Mouse (Mus musculus) CH12.LX (cell line): ENCODE measurements around the gene Sec31a. TPM values are rescaled to one million over a fixed set of nuclear protein-coding genes. Genes with fewer than 3 reads are reported as not detected.

Source experiments
- DNase-seq: peaks from one replicate; pipeline ENCODE4 v3.0.0-alpha.2; 2013; ENCODE audit errors: extremely low read depth
- H3K27ac ChIP-seq: 2 replicates; pipeline ENCODE4 v1.5.1; 2012; ENCODE audit warnings: low read depth, mild to moderate bottlenecking, control low read depth, moderate library complexity; ENCODE audit not compliant: insufficient read depth
- H3K27me3 ChIP-seq: replicated peaks from 2 replicates; pipeline ENCODE3; 2012; ENCODE audit warnings: inconsistent platforms
- H3K36me3 ChIP-seq, 2 experiments: replicated peaks in 1 of 2; 2 replicates each; pipeline versions ENCODE3 to v1.6.1; 2012; ENCODE audit warnings: inconsistent platforms in 1 of 2, low read length in 1 of 2, mild to moderate bottlenecking in 1 of 2, mixed read lengths in 1 of 2, moderate library complexity in 1 of 2; ENCODE audit not compliant: control insufficient read depth in 1 of 2, insufficient read depth in 1 of 2
- H3K4me1 ChIP-seq, 2 experiments: 2 replicates each; pipeline ENCODE4 v1.6.1; 2012; ENCODE audit warnings: inconsistent platforms in 1 of 2, moderate library complexity in 1 of 2; ENCODE audit not compliant: insufficient read depth in 2 of 2, control insufficient read depth in 1 of 2
- H3K4me2 ChIP-seq: 2 replicates; pipeline ENCODE4 v1.6.1; 2012; ENCODE audit warnings: low read depth, mild to moderate bottlenecking, control low read depth; ENCODE audit not compliant: poor library complexity, insufficient read depth, severe bottlenecking
- H3K4me3 ChIP-seq, 3 experiments: fragments of 150-350 bp in 1 of 3; sonication (generic) in 1 of 3; replicated peaks in 1 of 3; 2 replicates each; pipeline versions ENCODE3 to v1.5.1; 2011 to 2012; ENCODE audit warnings: low read depth in 2 of 3, low read length in 2 of 3, mild to moderate bottlenecking in 2 of 3, moderate library complexity in 2 of 3, control low read depth in 1 of 3, improper control_type of control experiment in 1 of 3, inconsistent platforms in 1 of 3, mixed read lengths in 1 of 3; ENCODE audit not compliant: poor library complexity in 1 of 3
- H3K79me2 ChIP-seq: replicated peaks from 2 replicates; pipeline ENCODE4 v1.6.1; 2012; ENCODE audit warnings: mild to moderate bottlenecking, moderate library complexity; ENCODE audit not compliant: control insufficient read depth, poor library complexity, insufficient read depth, severe bottlenecking; ENCODE audit errors: extremely low read depth
- H3K9ac ChIP-seq: 2 replicates; pipeline ENCODE4 v1.6.1; 2012; ENCODE audit warnings: low read depth, mild to moderate bottlenecking, control low read depth, moderate library complexity; ENCODE audit not compliant: insufficient read depth
- H3K9me3 ChIP-seq: replicated peaks from 2 replicates; pipeline ENCODE3; 2012; ENCODE audit warnings: low read length, inconsistent platforms, mixed read lengths
- BHLHE40 ChIP-seq: IDR thresholded peaks from 2 replicates; pipeline ENCODE4 v1.6.1; 2011; ENCODE audit warnings: mild to moderate bottlenecking, low read depth, low read length, improper control_type of control experiment
- CHD1 ChIP-seq: IDR thresholded peaks from 2 replicates; pipeline ENCODE4 v1.6.1; 2012; ENCODE audit warnings: low read depth, low read length, improper control_type of control experiment, inconsistent platforms
- CHD2 ChIP-seq: IDR thresholded peaks from 2 replicates; pipeline ENCODE4 v1.6.1; 2011; ENCODE audit warnings: low read length, improper control_type of control experiment
- CTCF ChIP-seq, 2 experiments: IDR thresholded peaks in 1 of 2; conservative IDR thresholded peaks in 1 of 2; 2 replicates each; pipeline ENCODE4 v1.5.1; 2011 to 2012; ENCODE audit warnings: low read depth in 2 of 2, low read length in 2 of 2, improper control_type of control experiment in 1 of 2, inconsistent platforms in 1 of 2, mild to moderate bottlenecking in 1 of 2, moderate library complexity in 1 of 2
- EP300 ChIP-seq: IDR thresholded peaks from 2 replicates; pipeline ENCODE4 v1.6.1; 2011; ENCODE audit warnings: low read length, improper control_type of control experiment
- ETS1 ChIP-seq: conservative IDR thresholded peaks from 2 replicates; pipeline ENCODE4 v1.6.1; 2012; ENCODE audit warnings: low read depth, mild to moderate bottlenecking, inconsistent platforms, low read length, improper control_type of control experiment, moderate library complexity
- GABPA ChIP-seq: IDR thresholded peaks from 2 replicates; pipeline ENCODE4 v1.6.1; 2012; ENCODE audit warnings: low read depth, low read length, improper control_type of control experiment, inconsistent platforms; ENCODE audit not compliant: insufficient replicate concordance
- HCFC1 ChIP-seq: IDR thresholded peaks from 2 replicates; pipeline ENCODE4 v1.6.1; 2012; ENCODE audit warnings: low read depth, mild to moderate bottlenecking, inconsistent platforms, low read length, improper control_type of control experiment
- IRF4 ChIP-seq: IDR thresholded peaks from 2 replicates; pipeline ENCODE4 v1.6.1; 2014; ENCODE audit warnings: low read depth, mild to moderate bottlenecking, inconsistent platforms, low read length, improper control_type of control experiment
- JUN ChIP-seq: IDR thresholded peaks from 2 replicates; pipeline ENCODE4 v1.6.1; 2011; ENCODE audit warnings: low read depth, mild to moderate bottlenecking, low read length, improper control_type of control experiment, moderate library complexity; ENCODE audit not compliant: insufficient read depth
- JUND ChIP-seq: conservative IDR thresholded peaks from 2 replicates; pipeline ENCODE4 v1.6.1; 2011; ENCODE audit warnings: low read depth, low read length, improper control_type of control experiment
- MAFK ChIP-seq: IDR thresholded peaks from 2 replicates; pipeline ENCODE4 v1.6.1; 2011; ENCODE audit warnings: low read length, improper control_type of control experiment; ENCODE audit not compliant: insufficient replicate concordance
- MAX ChIP-seq: IDR thresholded peaks from 2 replicates; pipeline ENCODE4 v1.6.1; 2011; ENCODE audit warnings: low read length, improper control_type of control experiment
- MEF2A ChIP-seq: IDR thresholded peaks from 2 replicates; pipeline ENCODE4 v1.6.1; 2014; ENCODE audit warnings: low read depth, mild to moderate bottlenecking, inconsistent platforms, low read length, improper control_type of control experiment, borderline replicate concordance
- MXI1 ChIP-seq: IDR thresholded peaks from 2 replicates; pipeline ENCODE4 v1.6.1; 2011; ENCODE audit warnings: mild to moderate bottlenecking, low read depth, low read length, improper control_type of control experiment
- MYC ChIP-seq: IDR thresholded peaks from 2 replicates; pipeline ENCODE4 v1.6.1; 2011; ENCODE audit warnings: low read depth, mild to moderate bottlenecking, improper control_type of control experiment, low read length
- NRF1 ChIP-seq: IDR thresholded peaks from 2 replicates; pipeline ENCODE4 v1.6.1; 2014; ENCODE audit warnings: low read depth, mild to moderate bottlenecking, inconsistent platforms, low read length, improper control_type of control experiment, moderate library complexity
- PAX5 ChIP-seq: IDR thresholded peaks from 2 replicates; pipeline ENCODE4 v1.6.1; 2012; ENCODE audit warnings: low read length, inconsistent platforms, mixed read lengths
- POLR2AphosphoS2 ChIP-seq: IDR thresholded peaks from 2 replicates; pipeline ENCODE4 v1.6.1; 2011; ENCODE audit warnings: low read depth, low read length, improper control_type of control experiment
- RAD21 ChIP-seq: IDR thresholded peaks from 2 replicates; pipeline ENCODE4 v1.6.1; 2011; ENCODE audit warnings: low read depth, mild to moderate bottlenecking, low read length, improper control_type of control experiment, moderate library complexity
- RCOR1 ChIP-seq: conservative IDR thresholded peaks from 2 replicates; pipeline ENCODE4 v1.6.1; 2012; ENCODE audit warnings: low read depth, mild to moderate bottlenecking, inconsistent platforms, low read length, improper control_type of control experiment
- SIN3A ChIP-seq: IDR thresholded peaks from 2 replicates; pipeline ENCODE4 v1.6.1; 2012; ENCODE audit warnings: low read length, improper control_type of control experiment, inconsistent platforms
- SMC3 ChIP-seq: IDR thresholded peaks from 2 replicates; pipeline ENCODE4 v1.6.1; 2011; ENCODE audit warnings: low read depth, low read length, improper control_type of control experiment
- TBP ChIP-seq: conservative IDR thresholded peaks from 2 replicates; pipeline ENCODE4 v1.6.1; 2011; ENCODE audit warnings: low read depth, low read length, improper control_type of control experiment
- TCF12 ChIP-seq: IDR thresholded peaks from 2 replicates; pipeline ENCODE4 v1.6.1; 2014; ENCODE audit warnings: low read depth, mild to moderate bottlenecking, inconsistent platforms, low read length, improper control_type of control experiment
- USF2 ChIP-seq: conservative IDR thresholded peaks from 2 replicates; pipeline ENCODE4 v1.6.1; 2011; ENCODE audit warnings: low read depth, low read length, improper control_type of control experiment
- ZC3H11A ChIP-seq: IDR thresholded peaks from 2 replicates; pipeline ENCODE4 v1.6.1; 2012; ENCODE audit warnings: low read depth, mild to moderate bottlenecking, inconsistent platforms, low read length, improper control_type of control experiment
- ZKSCAN1 ChIP-seq: IDR thresholded peaks from 2 replicates; pipeline ENCODE4 v1.6.1; 2012; ENCODE audit warnings: low read depth, inconsistent platforms, low read length, improper control_type of control experiment, borderline replicate concordance
- ZNF384 ChIP-seq: IDR thresholded peaks from 2 replicates; pipeline ENCODE4 v1.6.1; 2012; ENCODE audit warnings: low read depth, low read length, improper control_type of control experiment, inconsistent platforms
- dilution Hi-C: fragments of 300-500 bp; cut with MboI; formaldehyde crosslinking; loops from 2 replicates; pipeline ENCODE4 v1.14.3; 2020; ENCODE audit warnings: low sequenced_read_pairs; ENCODE audit not compliant: extremely low pct_unique_long_range_greater_than_20kb, extremely low pct_ligation_motif_present
- in situ Hi-C: fragments of 300-500 bp; cut with MboI; formaldehyde crosslinking; loops from 3 replicates; pipeline ENCODE4 v1.14.3; 2019; ENCODE audit warnings: low sequenced_read_pairs, low pct_ligation_motif_present, low pct_unique_long_range_greater_than_20kb, mixed read lengths
- polyA plus RNA-seq: library from polyadenylated mRNA; unstranded; fragments of >175 nt; gene quantifications from 2 replicates; pipeline ENCODE4 v1.2.1, GENCODE M21; 2012; ENCODE audit warnings: low read depth; ENCODE audit not compliant: insufficient read length
- total RNA-seq, 2 experiments: library from RNA; depleted of rRNA; stranded (reverse); fragments of 300-350 nt in 1 of 2; fragments of >200 nt in 1 of 2; gene quantifications; 2 replicates each; pipeline ENCODE4 v1.2.3; 2012 to 2014

The Sec31a gene
- total and polyA plus RNA-seq, 3 experiments = 48.5 to 161 (median 52.2) TPM

DNA sequence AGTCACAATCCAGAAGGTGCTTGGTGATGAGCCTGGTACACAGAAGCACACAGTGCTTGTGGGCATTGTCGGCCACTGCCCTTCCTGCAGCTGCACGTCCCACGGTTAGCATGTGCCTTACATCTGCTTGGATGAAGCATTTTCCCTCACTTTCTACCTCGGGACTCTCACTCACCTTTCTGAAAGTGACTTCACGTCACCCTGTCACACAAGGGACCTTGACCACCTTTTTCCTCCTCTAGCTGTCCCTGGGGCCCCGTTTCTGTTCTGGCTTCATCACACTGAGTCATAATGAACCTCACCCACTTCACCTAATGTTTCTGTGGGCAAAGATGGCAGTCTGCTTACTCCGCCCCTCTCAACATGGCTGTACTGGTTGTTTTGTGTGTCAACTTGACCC is 75.0 kb downstream of the Sec31a start:
- Histone ChIP-seq H3K4me1 (peaks cover 21 to 33% of the 10 kb centered on the region in 2 experiments), H3K36me3 (no peaks in the 10 kb centered on the region), H3K4me3 (no peak overlapping the region), H3K9ac (no peak overlapping the region), H3K79me2 (no peaks in the 10 kb centered on the region), H3K9me3 (no peaks in the 10 kb centered on the region), H3K27me3 (peaks cover 1% of the 10 kb centered on the region), H3K27ac (no peak overlapping the region), H3K4me2 (no peak overlapping the region)
- dilution Hi-C loops = no loop called here
- peak; percentile 70 for DNase-seq
- no peak for TF ChIP-seq PAX5
- TF ChIP-seq MYC = peak; percentile 54; the same call in 1 of the 2 replicates
- TF ChIP-seq IRF4 = peak; percentile 96
- no peak for TF ChIP-seq GABPA
- TF ChIP-seq JUND = peak; percentile 86
- TF ChIP-seq POLR2AphosphoS2 = no peak
- TF ChIP-seq BHLHE40 = peak; percentile 91
- no peak for TF ChIP-seq CHD1
- TF ChIP-seq MAX = peak; percentile 69
- TF ChIP-seq EP300 = peak; percentile 88
- no peak for TF ChIP-seq ZNF384
- no peak for TF ChIP-seq ZC3H11A
- TF ChIP-seq SMC3 = no peak
- TF ChIP-seq MAFK = peak; percentile 53; the same call in 1 of the 2 replicates
- 0 out of 2 replicates have a peak, but pooled peaks have one; percentile 20 for TF ChIP-seq HCFC1
- TF ChIP-seq CHD2 = peak; percentile 69
- TF ChIP-seq TBP = no peak
- peak; percentile 60; the same call in 1 of the 2 replicates for TF ChIP-seq TCF12
- peak; percentile 91 for TF ChIP-seq JUN
- no peak for TF ChIP-seq CTCF (conservative IDR thresholded peaks at IDR 0.05 in 1 of 2, IDR thresholded peaks at IDR 0.05 in 1 of 2; ENCODE audit: low read depth in 2 of 2, low read length in 2 of 2)
- TF ChIP-seq RAD21 = no peak
- TF ChIP-seq RCOR1 = peak; percentile 88; the same call in 1 of the 2 replicates
- TF ChIP-seq NRF1 = peak; percentile 5; the same call in 1 of the 2 replicates
- peak; percentile 64; the same call in 1 of the 2 replicates for TF ChIP-seq MEF2A
- peak; percentile 88 for TF ChIP-seq ETS1
- TF ChIP-seq USF2 = no peak
- TF ChIP-seq MXI1 = no peak
- no peak for TF ChIP-seq ZKSCAN1
- TF ChIP-seq SIN3A = peak; percentile 55
- in situ Hi-C loops = no loop called here
